Mouse (Mus musculus): Measurements from ENCODE around the gene Tmem82. TPM values are rescaled to one million over a fixed set of nuclear protein-coding genes. Genes with fewer than 3 reads are reported as not detected.
A peak's percentile ranks its signal among the peaks of the same experiment; 100 is the strongest.

Tmem82 gene
- polyA plus RNA-seq, 1 experiment from 2014 or later, result 1.2 TPM

- Histone ChIP-seq H3K4me1 (ENCODE audit: control insufficient read depth, insufficient read depth, low read length) (peaks cover 16% of the 10 kb centered on the region; the same call in 1 of the 2 replicates), H3K9ac (ENCODE audit: low read depth, low read length) (no peak within 1 kb of the TSS), H3K4me2 (replicated peaks; ENCODE audit: low read depth, low read length) (no peak within 1 kb of the TSS), H3K36me3 (ENCODE audit: control insufficient read depth, insufficient read depth, low read length) (no peaks in the 10 kb centered on the region), H3K4me3 (ENCODE audit: low read length) (no peak within 1 kb of the TSS), H3K9me3 (ENCODE audit: control insufficient read depth, low read length) (no peaks in the 10 kb centered on the region; the same call in 1 of the 2 replicates), H3K27me3 (ENCODE audit: control insufficient read depth, insufficient read depth, low read length) (no peaks in the 10 kb centered on the region), H3K27ac (ENCODE audit: low read depth, low read length) (peak within 1 kb of the TSS; percentile 12; the same call in 1 of the 2 replicates)
- 74% methylated on average over 11 of the region's 11 CpGs for WGBS
- no peak for ATAC-seq (ENCODE audit: low FRiP score, low TSS enrichment)
Measured at GRCm38 (mm10) chr4:141605861-141606260, 12.6 kb downstream of the Tmem82 start, which contains the start of gene Fblim1. Gene Fblim1 (minus strand): TSS chr4:141606096.

GRCm38 (mm10) chr4:141605421-141605820 lies 13.0 kb downstream of the Tmem82 start:
- Histone ChIP-seq H3K27ac (ENCODE audit: low read depth, low read length) (no peak overlapping the region), H3K4me2 (replicated peaks; ENCODE audit: low read depth, low read length) (no peak overlapping the region), H3K9ac (ENCODE audit: low read depth, low read length) (no peak overlapping the region), H3K36me3 (ENCODE audit: control insufficient read depth, insufficient read depth, low read length) (no peaks in the 10 kb centered on the region), H3K4me1 (ENCODE audit: control insufficient read depth, insufficient read depth, low read length) (peaks cover 17% of the 10 kb centered on the region; the same call in 1 of the 2 replicates), H3K4me3 (ENCODE audit: low read length) (no peak overlapping the region), H3K27me3 (ENCODE audit: control insufficient read depth, insufficient read depth, low read length) (no peaks in the 10 kb centered on the region), H3K9me3 (ENCODE audit: control insufficient read depth, low read length) (no peaks in the 10 kb centered on the region; the same call in 1 of the 2 replicates)
- ATAC-seq (ENCODE audit: low FRiP score, low TSS enrichment), result no peak
- 92% methylated on average over 5 of the region's 5 CpGs for WGBS

- Histone ChIP-seq H3K27ac (ENCODE audit: low read depth, low read length) (peak overlapping the region; percentile 12; the same call in 1 of the 2 replicates), H3K4me1 (ENCODE audit: control insufficient read depth, insufficient read depth, low read length) (peaks cover 21% of the 10 kb centered on the region; the same call in 1 of the 2 replicates), H3K9ac (ENCODE audit: low read depth, low read length) (no peak overlapping the region), H3K36me3 (ENCODE audit: control insufficient read depth, insufficient read depth, low read length) (no peaks in the 10 kb centered on the region), H3K27me3 (ENCODE audit: control insufficient read depth, insufficient read depth, low read length) (no peaks in the 10 kb centered on the region), H3K4me2 (replicated peaks; ENCODE audit: low read depth, low read length) (no peak overlapping the region), H3K9me3 (ENCODE audit: control insufficient read depth, low read length) (no peaks in the 10 kb centered on the region; the same call in 1 of the 2 replicates), H3K4me3 (ENCODE audit: low read length) (no peak overlapping the region)
- 43% methylated on average over 8 of the region's 8 CpGs for WGBS
- ATAC-seq (ENCODE audit: low FRiP score, low TSS enrichment), result no peak
Measured at GRCm38 (mm10) chr4:141604493-141604892, 13.9 kb downstream of the Tmem82 start.

- H3K4me3 ChIP-seq (ENCODE audit: low read length), result no peak overlapping the region
- no peaks in the 10 kb centered on the region; the same call in 1 of the 2 replicates for H3K9me3 ChIP-seq (ENCODE audit: control insufficient read depth, low read length)
- no peak overlapping the region for H3K4me2 ChIP-seq (replicated peaks; ENCODE audit: low read depth, low read length)
- ATAC-seq (ENCODE audit: low FRiP score, low TSS enrichment), result no peak
- H3K4me1 ChIP-seq (ENCODE audit: control insufficient read depth, insufficient read depth, low read length), result peaks cover 21% of the 10 kb centered on the region; the same call in 1 of the 2 replicates
- peak overlapping the region; percentile 12; the same call in 1 of the 2 replicates for H3K27ac ChIP-seq (ENCODE audit: low read depth, low read length)
- H3K27me3 ChIP-seq (ENCODE audit: control insufficient read depth, insufficient read depth, low read length), result no peaks in the 10 kb centered on the region
- H3K36me3 ChIP-seq (ENCODE audit: control insufficient read depth, insufficient read depth, low read length), result no peaks in the 10 kb centered on the region
- WGBS, result 68% methylated on average over 4 of the region's 4 CpGs
- H3K9ac ChIP-seq (ENCODE audit: low read depth, low read length), result no peak overlapping the region
Measured at GRCm38 (mm10) chr4:141603921-141604320, 14.5 kb downstream of the Tmem82 start.

- WGBS, result 59% methylated on average over 11 of the region's 11 CpGs
- Histone ChIP-seq H3K4me1 (ENCODE audit: control insufficient read depth, insufficient read depth, low read length) (peaks cover 21% of the 10 kb centered on the region; the same call in 1 of the 2 replicates), H3K27me3 (ENCODE audit: control insufficient read depth, insufficient read depth, low read length) (no peaks in the 10 kb centered on the region), H3K36me3 (ENCODE audit: control insufficient read depth, insufficient read depth, low read length) (no peaks in the 10 kb centered on the region), H3K9me3 (ENCODE audit: control insufficient read depth, low read length) (no peaks in the 10 kb centered on the region; the same call in 1 of the 2 replicates), H3K4me2 (replicated peaks; ENCODE audit: low read depth, low read length) (no peak overlapping the region), H3K4me3 (ENCODE audit: low read length) (no peak overlapping the region), H3K27ac (ENCODE audit: low read depth, low read length) (no peak overlapping the region), H3K9ac (ENCODE audit: low read depth, low read length) (no peak overlapping the region)
- ATAC-seq (ENCODE audit: low FRiP score, low TSS enrichment), result no peak
Measured at GRCm38 (mm10) chr4:141602523-141603223, 15.8 kb downstream of the Tmem82 start.

GRCm38 (mm10) chr4:141601148-141601862 lies 17.1 kb downstream of the Tmem82 start:
- Histone ChIP-seq H3K4me1 (ENCODE audit: control insufficient read depth, insufficient read depth, low read length) (peaks cover 30% of the 10 kb centered on the region), H3K27me3 (ENCODE audit: control insufficient read depth, insufficient read depth, low read length) (no peaks in the 10 kb centered on the region), H3K27ac (ENCODE audit: low read depth, low read length) (no peak overlapping the region), H3K4me3 (ENCODE audit: low read length) (no peak overlapping the region), H3K36me3 (ENCODE audit: control insufficient read depth, insufficient read depth, low read length) (no peaks in the 10 kb centered on the region), H3K4me2 (replicated peaks; ENCODE audit: low read depth, low read length) (no peak overlapping the region), H3K9ac (ENCODE audit: low read depth, low read length) (no peak overlapping the region), H3K9me3 (ENCODE audit: control insufficient read depth, low read length) (no peaks in the 10 kb centered on the region; the same call in 1 of the 2 replicates)
- whole genome bisulfite sequencing, result 77% methylated on average over 12 of the region's 12 CpGs
- no peak for ATAC-seq (ENCODE audit: low FRiP score, low TSS enrichment)

- Histone ChIP-seq H3K36me3 (ENCODE audit: control insufficient read depth, insufficient read depth, low read length) (peaks cover 6% of the 10 kb centered on the region), H3K27ac (ENCODE audit: low read depth, low read length) (peak overlapping the region; percentile 90), H3K9me3 (ENCODE audit: control insufficient read depth, low read length) (no peaks in the 10 kb centered on the region), H3K9ac (ENCODE audit: low read depth, low read length) (peak overlapping the region; percentile 23; the same call in 1 of the 2 replicates), H3K27me3 (ENCODE audit: control insufficient read depth, insufficient read depth, low read length) (no peaks in the 10 kb centered on the region), H3K4me3 (ENCODE audit: low read length) (no peak overlapping the region), H3K4me2 (replicated peaks; ENCODE audit: low read depth, low read length) (peak overlapping the region; percentile 94), H3K4me1 (ENCODE audit: control insufficient read depth, insufficient read depth, low read length) (peaks cover 27% of the 10 kb centered on the region)
- no peak for ATAC-seq (ENCODE audit: low FRiP score, low TSS enrichment)
- WGBS, result 42% methylated on average over 6 of the region's 6 CpGs
Measured at GRCm38 (mm10) chr4:141600364-141600763, 18.1 kb downstream of the Tmem82 start.

- Histone ChIP-seq H3K36me3 (ENCODE audit: control insufficient read depth, insufficient read depth, low read length) (peaks cover 15% of the 10 kb centered on the region), H3K9me3 (ENCODE audit: control insufficient read depth, low read length) (no peaks in the 10 kb centered on the region), H3K27ac (ENCODE audit: low read depth, low read length) (peak overlapping the region; percentile 90), H3K4me2 (replicated peaks; ENCODE audit: low read depth, low read length) (peak overlapping the region; percentile 94), H3K4me1 (ENCODE audit: control insufficient read depth, insufficient read depth, low read length) (peaks cover 24% of the 10 kb centered on the region), H3K4me3 (ENCODE audit: low read length) (peak overlapping the region; percentile 72), H3K27me3 (ENCODE audit: control insufficient read depth, insufficient read depth, low read length) (no peaks in the 10 kb centered on the region), H3K9ac (ENCODE audit: low read depth, low read length) (peak overlapping the region; percentile 81)
- WGBS, result under 1% methylated on average over 41 of the region's 57 CpGs
- ATAC-seq (ENCODE audit: low FRiP score, low TSS enrichment), result peak; percentile 12; the same call in 1 of the 2 replicates
Measured at GRCm38 (mm10) chr4:141599251-141600141, 18.9 kb downstream of the Tmem82 start.

Measured in kidney, embryonic 14.5 days (tissue).